Comparison of ENCODE assay signal across 28 mouse cellular contexts in genomic region chr9:95464028-95464427, GRCm38 (mm10). TPM values are rescaled to one million over a fixed set of nuclear protein-coding genes. Genes with fewer than 3 reads are reported as not detected.
DNase-seq lines count a peak whose midpoint lies in the region; ATAC-seq and TF ChIP-seq lines count a peak whose summit lies in the region.
"Had no signal": no experiment of that assay in that cellular context is flagged by ENCODE, and none has a peak within 500 bp of the region (broad histone marks: within the 10 kb centered on the region; RNA-seq: fewer than 3 reads in every experiment).

No protein-coding gene starts in this region.

- H3K9ac ChIP-seq in forebrain, embryonic 14.5 days (ENCODE audit: low read length), result no peak overlapping the region
- no peak overlapping the region for H3K9ac ChIP-seq in forebrain, embryonic 11.5 days (ENCODE audit: low read length)
- H3K9ac ChIP-seq in kidney, postnatal 0 days (ENCODE audit: low read depth, low read length), result no peak overlapping the region
- no peak overlapping the region for H3K9ac ChIP-seq in midbrain, embryonic 14.5 days (replicated peaks; ENCODE audit: low read length)
- H3K9ac ChIP-seq: embryonic facial prominence, embryonic 13.5 days; forebrain, embryonic 13.5 days; heart, embryonic 15.5 days; hindbrain, embryonic 14.5 days; intestine, embryonic 15.5 days; kidney, embryonic 15.5 days had no signal

- peak; percentile 46; the same call in 1 of the 2 replicates for TF ChIP-seq CTCF in kidney, postnatal 0 days (IDR thresholded peaks at IDR 0.05; ENCODE audit: low read depth)

- no peak overlapping the region for H3K4me2 ChIP-seq in forebrain, embryonic 14.5 days (ENCODE audit: low read length)
- no peak overlapping the region for H3K4me2 ChIP-seq in forebrain, embryonic 11.5 days (ENCODE audit: low read depth, low read length, severe bottlenecking)
- H3K4me2 ChIP-seq in kidney, postnatal 0 days (ENCODE audit: low read length), result no peak overlapping the region
- no peak overlapping the region for H3K4me2 ChIP-seq in midbrain, embryonic 14.5 days (ENCODE audit: low read length)
- H3K4me2 ChIP-seq: embryonic facial prominence, embryonic 13.5 days; forebrain, embryonic 13.5 days; heart, embryonic 15.5 days; hindbrain, embryonic 14.5 days; intestine, embryonic 15.5 days; kidney, embryonic 15.5 days had no signal

- no peaks in the 10 kb centered on the region for H3K27me3 ChIP-seq in forebrain, embryonic 14.5 days (replicated peaks; ENCODE audit: control insufficient read depth, insufficient read depth, low read length)
- H3K27me3 ChIP-seq in forebrain, embryonic 11.5 days (ENCODE audit: control insufficient read depth, insufficient read depth, low read length), result no peaks in the 10 kb centered on the region
- no peaks in the 10 kb centered on the region for H3K27me3 ChIP-seq in kidney, postnatal 0 days (ENCODE audit: insufficient read depth, low read length)
- H3K27me3 ChIP-seq in midbrain, embryonic 14.5 days (ENCODE audit: control insufficient read depth, insufficient read depth, low read length), result no peaks in the 10 kb centered on the region
- no peaks in the 10 kb centered on the region for H3K27me3 ChIP-seq in midbrain, embryonic 10.5 days (ENCODE audit: low read depth, poor library complexity, severe bottlenecking)
- H3K27me3 ChIP-seq: embryonic facial prominence, embryonic 13.5 days; forebrain, embryonic 13.5 days; heart, embryonic 15.5 days; intestine, embryonic 15.5 days; kidney, embryonic 15.5 days; megakaryocyte, embryonic 14.5 days had no signal

- no peaks in the 10 kb centered on the region for H3K9me3 ChIP-seq in forebrain, embryonic 14.5 days (replicated peaks; ENCODE audit: control insufficient read depth, low read length)
- H3K9me3 ChIP-seq in forebrain, embryonic 11.5 days (ENCODE audit: control insufficient read depth, low read length), result no peaks in the 10 kb centered on the region
- no peaks in the 10 kb centered on the region for H3K9me3 ChIP-seq in kidney, postnatal 0 days (replicated peaks; ENCODE audit: low read length)
- no peaks in the 10 kb centered on the region for H3K9me3 ChIP-seq in midbrain, embryonic 14.5 days (ENCODE audit: control insufficient read depth, low read length)
- H3K9me3 ChIP-seq in midbrain, embryonic 10.5 days (replicated peaks), result no peaks in the 10 kb centered on the region
- H3K9me3 ChIP-seq: embryonic facial prominence, embryonic 13.5 days; forebrain, embryonic 13.5 days; heart, embryonic 15.5 days; intestine, embryonic 15.5 days; kidney, embryonic 15.5 days; limb, embryonic 10.5 days; megakaryocyte, embryonic 14.5 days had no signal

- peak; percentile 24 for DNase-seq in forebrain, embryonic 14.5 days (ENCODE audit: low spot score)
- DNase-seq in forebrain, embryonic 11.5 days (ENCODE audit: low spot score), result no peak
- peak; percentile 15 for DNase-seq in kidney, postnatal 0 days (ENCODE audit: low spot score)
- DNase-seq in kidney, adult 11 months, result no peak
- peak; percentile 19 for DNase-seq in midbrain, embryonic 14.5 days
- no peak for DNase-seq in midbrain, embryonic 10.5 days (ENCODE audit: low spot score)
- no peak for DNase-seq in urinary bladder, postnatal 36 days (ENCODE audit: low spot score in 2 of 2)
- DNase-seq in right cerebral cortex, postnatal 4 days, result no peak
- DNase-seq: adrenal gland, adult 8-10 months; cerebellum, adult 18-20 months; cerebellum, postnatal 14 days; gastrocnemius, postnatal 14 days; heart, postnatal 36 days; kidney, postnatal 4 days; layer of hippocampus, adult 9-11 months; liver; lung, postnatal 36 days had no signal

- peaks cover 54% of the 10 kb centered on the region for H3K36me3 ChIP-seq in forebrain, embryonic 14.5 days (ENCODE audit: control insufficient read depth, insufficient read depth, low read length)
- no peaks in the 10 kb centered on the region for H3K36me3 ChIP-seq in forebrain, embryonic 11.5 days (ENCODE audit: control insufficient read depth, insufficient read depth, low read length)
- H3K36me3 ChIP-seq in kidney, postnatal 0 days (ENCODE audit: insufficient read depth, low read length), result peaks cover 26% of the 10 kb centered on the region
- peaks cover 60% of the 10 kb centered on the region for H3K36me3 ChIP-seq in midbrain, embryonic 14.5 days (ENCODE audit: control insufficient read depth, insufficient read depth, low read length)
- H3K36me3 ChIP-seq in midbrain, embryonic 10.5 days, result peaks cover 94% of the 10 kb centered on the region

- no peaks in the 10 kb centered on the region for H3K4me1 ChIP-seq in forebrain, embryonic 14.5 days (ENCODE audit: control insufficient read depth, insufficient read depth, low read length)
- no peaks in the 10 kb centered on the region for H3K4me1 ChIP-seq in forebrain, embryonic 11.5 days (replicated peaks; ENCODE audit: control insufficient read depth, insufficient read depth, low read length)
- no peaks in the 10 kb centered on the region for H3K4me1 ChIP-seq in kidney, postnatal 0 days (replicated peaks; ENCODE audit: insufficient read depth, low read length)
- H3K4me1 ChIP-seq in midbrain, embryonic 14.5 days (ENCODE audit: control insufficient read depth, insufficient read depth, low read length), result no peaks in the 10 kb centered on the region
- no peaks in the 10 kb centered on the region for H3K4me1 ChIP-seq in midbrain, embryonic 10.5 days
- H3K4me1 ChIP-seq: embryonic facial prominence, embryonic 13.5 days; forebrain, embryonic 13.5 days; heart, embryonic 15.5 days; intestine, embryonic 15.5 days; kidney, embryonic 15.5 days; limb, embryonic 10.5 days had no signal

- WGBS in forebrain, embryonic 14.5 days, result 91% methylated on average over 1 of the region's 1 CpGs
- 91% methylated on average over 1 of the region's 1 CpGs for WGBS in forebrain, embryonic 11.5 days
- 84% methylated on average over 1 of the region's 1 CpGs for WGBS in kidney, postnatal 0 days
- 94% methylated on average over 1 of the region's 1 CpGs for WGBS in midbrain, embryonic 14.5 days
- WGBS in midbrain, embryonic 10.5 days, result 90% methylated on average over 1 of the region's 1 CpGs

- ATAC-seq in forebrain, embryonic 14.5 days, result no peak
- no peak for ATAC-seq in forebrain, embryonic 11.5 days (replicated peaks; ENCODE audit: low FRiP score)
- ATAC-seq in kidney, postnatal 0 days (replicated peaks; ENCODE audit: low FRiP score, low read depth), result no peak
- no peak for ATAC-seq in midbrain, embryonic 14.5 days (ENCODE audit: low FRiP score, low TSS enrichment)
- ATAC-seq: activated CD4-positive, CD25-positive, alpha-beta regulatory T cell, adult 4 months; forebrain, embryonic 13.5 days; intestine, embryonic 15.5 days; midbrain, embryonic 16.5 days had no signal

- no peak overlapping the region for H3K4me3 ChIP-seq in forebrain, embryonic 14.5 days (ENCODE audit: low read depth, low read length)
- no peak overlapping the region for H3K4me3 ChIP-seq in forebrain, embryonic 11.5 days (ENCODE audit: low read depth, low read length)
- H3K4me3 ChIP-seq in kidney, postnatal 0 days (replicated peaks; ENCODE audit: low read depth, low read length), result no peak overlapping the region
- H3K4me3 ChIP-seq in midbrain, embryonic 14.5 days (replicated peaks; ENCODE audit: low read depth, low read length), result no peak overlapping the region
- H3K4me3 ChIP-seq in midbrain, embryonic 10.5 days, result no peak overlapping the region
- H3K4me3 ChIP-seq: embryonic facial prominence, embryonic 13.5 days; erythroblast, embryonic 14.5 days; forebrain, embryonic 13.5 days; heart, embryonic 15.5 days; intestine, embryonic 15.5 days; kidney, embryonic 15.5 days; limb, embryonic 10.5 days; megakaryocyte, embryonic 14.5 days had no signal

- no peak overlapping the region for H3K27ac ChIP-seq in forebrain, embryonic 14.5 days (ENCODE audit: low read depth, low read length)
- H3K27ac ChIP-seq in forebrain, embryonic 11.5 days (ENCODE audit: low read depth, low read length), result no peak overlapping the region
- no peak overlapping the region for H3K27ac ChIP-seq in kidney, postnatal 0 days
- H3K27ac ChIP-seq in midbrain, embryonic 14.5 days (replicated peaks; ENCODE audit: low read depth, low read length), result no peak overlapping the region
- no peak overlapping the region for H3K27ac ChIP-seq in midbrain, embryonic 10.5 days (replicated peaks)
- H3K27ac ChIP-seq: embryonic facial prominence, embryonic 13.5 days; forebrain, embryonic 13.5 days; heart, embryonic 15.5 days; hindbrain, embryonic 14.5 days; intestine, embryonic 15.5 days; kidney, embryonic 15.5 days; limb, embryonic 10.5 days had no signal

RNA-seq across cellular contexts. Expression of gene U2surp, which starts 47.8 kb away (rescaled TPM):
- polyA plus RNA-seq in forebrain, embryonic 14.5 days (2014; fragmentation: Nextera tagmentation; extraction: Ambion mirVana), result 129 and 132 TPM in 2 replicates
- polyA plus RNA-seq in forebrain, embryonic 11.5 days (2014; fragmentation: Nextera tagmentation; extraction: Ambion mirVana), result 130 and 159 TPM in 2 replicates
- 138 and 139 TPM in 2 replicates for polyA plus RNA-seq in kidney, postnatal 0 days (2015; fragmentation: Nextera tagmentation; extraction: Ambion mirVana)
- polyA plus RNA-seq in midbrain, embryonic 14.5 days (2014; fragmentation: Nextera tagmentation; extraction: Ambion mirVana), result 136 and 137 TPM in 2 replicates
- polyA plus RNA-seq in midbrain, embryonic 10.5 days (2016; fragmentation: Nextera tagmentation; extraction: Ambion mirVana), result 134 and 139 TPM in 2 replicates

RNA-seq across cellular contexts. Expression of gene Chst2, which starts 57.5 kb away (rescaled TPM):
- polyA plus RNA-seq in forebrain, embryonic 14.5 days (2014; fragmentation: Nextera tagmentation; extraction: Ambion mirVana), result 10.2 and 13.1 TPM in 2 replicates
- 15.0 and 17.5 TPM in 2 replicates for polyA plus RNA-seq in forebrain, embryonic 11.5 days (2014; fragmentation: Nextera tagmentation; extraction: Ambion mirVana)
- 4.8 and 5.5 TPM in 2 replicates for polyA plus RNA-seq in kidney, postnatal 0 days (2015; fragmentation: Nextera tagmentation; extraction: Ambion mirVana)
- 17.5 and 17.9 TPM in 2 replicates for polyA plus RNA-seq in midbrain, embryonic 14.5 days (2014; fragmentation: Nextera tagmentation; extraction: Ambion mirVana)
- polyA plus RNA-seq in midbrain, embryonic 10.5 days (2016; fragmentation: Nextera tagmentation; extraction: Ambion mirVana), result 8.8 TPM in 2 replicates

Comparison
In these comparisons a context has a peak if more than half of its experiments do, and no peak if none do; other contexts are left out.
1. DNase-seq: peak in forebrain, embryonic 14.5 days (single experiment), kidney, postnatal 0 days (single experiment) and midbrain, embryonic 14.5 days (single experiment); none in forebrain, embryonic 11.5 days (single experiment), kidney, adult 11 months (single experiment), midbrain, embryonic 10.5 days (single experiment), urinary bladder, postnatal 36 days (0 of 2) and right cerebral cortex, postnatal 4 days (single experiment).